Mouse (Mus musculus): ENCODE measurements around the gene Thsd7b.

DNA sequence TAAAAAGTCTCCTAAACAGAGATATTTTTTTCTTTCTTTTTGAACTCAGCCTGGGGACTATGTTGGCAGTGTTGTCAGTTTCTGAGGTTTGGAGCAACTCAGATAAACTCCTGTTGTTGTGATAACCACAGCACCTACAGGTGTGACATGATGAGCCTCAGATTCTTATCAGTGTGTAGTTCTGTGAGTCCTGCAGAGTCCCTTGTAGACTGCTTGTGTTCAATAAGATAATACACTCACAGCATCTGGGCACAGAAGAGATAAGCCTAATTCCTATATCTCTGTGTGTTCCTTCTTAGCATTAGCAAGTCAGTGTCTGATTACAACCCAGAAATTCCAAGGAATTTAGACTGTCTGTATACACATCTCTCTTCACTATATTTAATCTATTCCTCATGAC, 789.0 kb downstream of the Thsd7b start:
- TF ChIP-seq CTCF (conservative IDR thresholded peaks at IDR 0.05; ENCODE audit: insufficient read depth, insufficient read length, low read depth, low read length) = no peak
- no peak for TF ChIP-seq POLR2A (IDR thresholded peaks at IDR 0.05; ENCODE audit: low read depth, low read length)
